Mouse (Mus musculus): Measurements from ENCODE around the gene Col8a2. TPM values are rescaled to one million over a fixed set of nuclear protein-coding genes. Genes with fewer than 3 reads are reported as not detected.

The Col8a2 gene
- total RNA-seq, 2 experiments from 2014 or later, result 2.3 to 3.1 TPM

DNA sequence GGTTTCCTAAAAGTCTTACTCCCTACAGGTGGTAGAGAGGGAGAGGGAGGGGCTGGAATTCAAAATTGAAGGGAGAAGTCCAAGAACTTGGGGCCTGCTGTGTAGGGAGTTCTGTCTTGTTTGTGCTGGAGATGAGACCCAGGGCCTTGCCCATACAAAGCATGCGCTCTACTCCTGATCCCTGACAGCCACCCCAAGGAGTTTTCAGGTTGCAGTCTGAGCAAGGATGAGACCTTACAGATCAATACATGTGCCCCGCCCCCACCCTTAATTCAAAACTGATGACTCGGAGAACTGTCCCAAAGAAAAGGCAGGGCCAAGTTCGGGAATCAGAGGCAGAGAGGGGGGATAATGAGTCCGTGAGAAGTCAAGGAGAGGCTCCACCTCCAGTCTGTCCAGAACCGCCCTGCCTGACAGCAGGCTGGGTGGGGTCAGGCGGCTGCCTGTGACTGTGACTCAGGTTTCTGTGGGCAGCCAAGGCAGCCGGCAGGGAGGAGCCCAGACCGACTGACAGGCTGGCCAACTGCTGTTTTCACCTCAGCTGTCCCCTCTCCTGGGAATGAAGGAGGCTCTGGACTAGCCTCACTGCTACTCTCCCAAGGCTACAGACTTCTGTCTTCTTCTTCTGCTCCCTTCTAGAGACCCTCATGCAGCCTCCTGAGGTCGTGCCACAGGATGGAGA lies 25.9 kb upstream of the Col8a2 start:
- DNase-seq, result peak; percentile 89

DNA sequence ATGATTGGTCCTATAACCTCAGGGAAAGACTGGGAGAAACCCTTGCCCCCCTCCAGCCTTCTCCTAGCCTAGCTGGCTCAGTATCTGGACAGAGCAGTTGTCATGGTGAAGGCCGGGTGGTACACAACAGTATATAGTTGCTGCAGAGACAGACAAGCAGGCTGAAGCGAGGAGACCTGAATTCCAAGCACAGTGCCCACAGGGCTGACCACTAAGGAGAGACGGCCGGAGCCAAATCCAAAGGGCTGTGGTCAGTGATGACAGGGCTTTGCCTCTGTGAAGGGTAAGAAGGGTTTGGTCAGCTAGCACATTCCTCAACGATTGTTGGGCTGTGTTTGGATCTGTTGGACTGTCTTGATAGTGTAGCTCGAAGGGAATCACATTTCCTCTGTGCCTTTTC lies 25.3 kb upstream of the Col8a2 start:
- DNase-seq, result no peak

DNA sequence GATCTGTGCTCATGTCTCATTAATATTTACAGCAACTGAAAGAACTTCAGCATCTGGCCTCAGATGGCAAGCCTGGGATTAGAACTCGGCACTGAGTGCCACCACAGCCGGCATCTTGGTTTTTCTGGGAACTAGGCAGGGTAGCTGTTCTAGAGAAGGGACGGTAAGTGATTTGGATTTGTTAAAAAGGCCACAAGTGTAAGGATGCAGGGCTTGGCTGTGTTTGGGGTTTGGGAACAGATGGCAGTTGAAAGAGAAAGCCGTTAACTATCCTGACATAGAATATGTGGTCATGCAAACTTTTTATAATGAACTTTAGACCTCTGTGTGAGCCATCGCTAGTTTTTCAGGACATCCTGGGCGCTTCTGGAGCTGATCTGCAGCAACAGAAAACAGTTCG lies 24.9 kb upstream of the Col8a2 start:
- no peak for DNase-seq

DNA sequence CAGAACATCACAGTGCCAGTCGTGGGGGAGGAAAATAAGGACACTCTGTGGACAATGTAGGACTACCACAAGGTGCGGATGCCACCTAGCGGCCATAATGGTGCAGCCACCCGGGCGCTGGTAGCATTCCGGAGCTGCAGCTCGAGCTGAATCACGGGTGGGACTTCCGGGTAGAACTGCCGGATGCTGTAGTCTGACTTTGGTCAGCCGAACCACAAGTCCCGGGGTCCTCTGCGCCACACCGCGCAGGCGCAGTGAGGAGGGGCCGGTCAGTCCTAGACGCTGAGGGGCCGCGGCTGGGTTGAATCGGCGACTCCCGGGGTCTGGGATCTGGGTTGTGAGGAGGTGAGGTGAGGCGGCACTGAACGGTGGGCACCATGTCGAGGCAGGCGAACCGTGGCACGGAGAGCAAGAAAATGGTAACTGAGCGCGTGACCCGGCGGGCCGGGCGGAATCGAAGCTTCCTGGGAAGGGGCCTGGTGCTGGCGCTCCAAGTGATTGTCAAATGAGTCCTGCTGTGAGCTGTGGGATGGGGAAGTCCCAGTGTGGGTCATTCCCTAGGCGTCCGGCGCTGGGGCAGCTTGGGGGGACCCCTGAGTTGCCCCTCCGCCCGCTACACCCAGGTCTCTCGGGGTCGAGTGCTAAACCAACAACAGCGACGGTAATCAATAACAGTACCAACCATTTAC lies 24.3 kb upstream of the Col8a2 start, which contains the start of gene Trappc3:
Gene Trappc3, plus strand, starts transcription at position 207 of the 689 bp plus-strand sequence.
- peak; percentile 100 for DNase-seq

DNA sequence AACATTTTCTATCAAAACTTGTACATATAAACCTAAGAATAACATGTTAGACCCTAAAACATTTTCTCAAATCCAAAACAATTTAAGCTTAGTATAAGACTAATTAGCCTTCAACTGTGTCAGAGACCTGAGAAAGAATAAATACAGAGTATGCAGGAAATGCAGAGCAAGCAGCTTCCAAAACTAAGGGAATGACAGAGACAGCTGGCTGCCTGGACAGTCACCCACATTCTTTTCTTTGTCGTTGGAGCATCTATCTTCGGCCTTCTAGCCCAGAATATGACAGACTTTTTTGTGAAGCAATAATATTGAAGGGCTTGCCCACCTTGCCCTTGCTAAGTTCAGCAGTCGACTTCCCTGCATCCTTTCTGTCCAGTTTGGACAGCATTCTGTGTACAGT lies 17.3 kb upstream of the Col8a2 start:
- no peak for DNase-seq

DNA sequence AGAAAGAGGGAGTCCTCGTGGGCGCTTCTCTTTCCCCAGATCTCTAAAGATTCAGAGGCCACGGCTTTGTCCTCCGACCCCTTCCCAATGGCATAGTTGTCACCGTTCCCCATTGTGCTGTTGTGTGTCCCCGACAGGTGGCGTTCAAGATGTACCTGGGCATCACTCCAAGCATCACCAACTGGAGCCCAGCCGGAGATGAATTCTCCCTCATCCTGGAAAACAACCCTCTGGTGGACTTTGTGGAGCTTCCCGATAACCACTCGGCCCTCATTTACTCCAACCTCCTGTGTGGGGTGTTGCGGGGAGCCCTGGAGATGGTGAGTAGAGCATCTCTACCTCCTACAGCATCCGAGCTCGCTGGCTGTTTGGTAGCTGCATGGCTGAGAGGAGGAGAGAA lies 12.8 kb upstream of the Col8a2 start:
- no peak for DNase-seq

DNA sequence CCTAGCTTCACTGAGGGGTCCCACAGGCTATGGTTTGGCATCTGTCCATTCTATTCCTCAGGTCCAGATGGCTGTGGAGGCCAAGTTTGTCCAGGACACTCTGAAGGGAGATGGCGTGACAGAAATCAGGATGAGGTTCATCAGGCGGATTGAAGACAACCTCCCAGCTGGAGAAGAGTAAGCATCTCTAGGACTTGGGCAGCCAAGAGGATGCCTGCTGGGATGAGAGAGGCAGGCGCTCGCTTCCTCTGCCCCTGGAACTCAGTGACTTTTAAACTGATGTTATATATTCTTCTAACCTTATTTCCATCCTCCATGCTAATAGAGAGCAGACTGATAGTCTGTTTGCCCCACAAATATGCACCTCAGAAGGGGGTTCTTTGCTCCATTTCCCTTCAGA lies 11.5 kb upstream of the Col8a2 start:
- DNase-seq, result no peak

DNA sequence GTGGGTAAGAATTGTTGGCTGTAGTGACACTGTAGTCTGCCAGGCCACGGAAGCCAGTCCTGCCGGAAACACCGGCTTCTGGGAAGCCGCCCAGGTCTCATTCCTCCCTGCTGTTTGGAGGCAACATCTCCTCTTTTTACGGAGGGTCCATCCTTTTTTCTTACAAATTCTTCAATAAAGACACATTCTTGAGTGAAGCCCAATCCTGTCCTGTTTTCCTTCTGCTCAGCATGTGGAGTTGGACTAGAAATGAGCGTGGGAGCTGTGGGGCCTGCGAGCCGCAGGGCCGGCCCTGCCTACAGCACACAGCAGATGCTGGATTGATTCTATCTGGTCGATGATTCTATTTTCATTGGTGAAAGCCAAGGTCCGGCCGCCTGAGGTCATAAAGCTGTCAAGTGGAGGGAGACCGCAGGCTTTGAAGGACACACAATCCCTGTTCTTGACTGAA lies 10.9 kb upstream of the Col8a2 start:
- DNase-seq, result peak; percentile 42

DNA sequence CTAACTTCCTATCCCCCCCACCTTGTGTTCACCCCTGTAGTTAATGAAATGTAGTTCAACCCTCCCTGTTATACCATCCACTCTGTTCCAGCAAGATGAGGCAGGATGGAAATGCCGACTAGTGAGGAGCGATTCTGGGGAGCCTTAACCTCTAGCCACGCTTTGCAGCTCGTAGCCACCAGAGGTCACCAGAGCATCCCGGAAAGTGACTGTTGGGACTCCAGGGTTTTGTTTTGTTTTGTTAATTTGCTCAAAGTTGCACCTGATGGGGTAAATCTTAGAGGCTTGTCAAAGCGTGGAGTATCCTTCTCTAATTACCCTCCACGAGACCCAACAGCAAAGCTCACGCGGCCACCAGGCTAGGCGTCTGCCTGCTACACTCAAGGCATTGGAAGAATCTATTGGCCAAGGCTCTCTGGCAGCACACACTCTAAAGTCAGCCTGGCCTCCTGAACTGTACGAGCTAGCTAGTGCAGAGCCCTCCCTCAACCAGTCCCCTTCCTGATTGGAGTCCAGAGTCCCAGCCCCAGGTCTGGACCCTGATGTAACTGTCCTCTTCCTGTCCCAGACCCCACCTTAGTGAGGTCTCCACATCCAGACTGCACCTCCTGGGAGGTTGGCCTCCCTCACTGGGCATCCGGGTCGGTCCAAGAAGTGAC lies 8.6 kb upstream of the Col8a2 start:
- DNase-seq, result peak; percentile 73

DNA sequence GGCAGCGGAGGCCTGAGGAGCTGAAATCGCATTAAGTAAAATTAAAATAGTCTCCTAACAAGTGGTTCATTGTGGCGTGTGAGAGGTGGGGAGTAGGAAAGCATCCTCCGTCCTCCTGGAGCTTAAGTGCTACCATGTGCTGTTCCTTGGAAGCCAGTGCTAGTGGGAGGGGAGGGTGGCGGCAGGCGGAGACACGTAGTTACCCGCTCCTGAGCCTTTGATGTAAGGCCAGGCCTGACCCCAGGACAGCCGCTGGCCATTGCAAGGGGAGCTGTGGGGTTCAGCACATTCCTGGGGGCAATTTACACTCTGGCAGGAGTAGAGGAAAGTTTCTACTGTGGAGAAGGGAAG lies 8.1 kb upstream of the Col8a2 start:
- no peak for DNase-seq

DNA sequence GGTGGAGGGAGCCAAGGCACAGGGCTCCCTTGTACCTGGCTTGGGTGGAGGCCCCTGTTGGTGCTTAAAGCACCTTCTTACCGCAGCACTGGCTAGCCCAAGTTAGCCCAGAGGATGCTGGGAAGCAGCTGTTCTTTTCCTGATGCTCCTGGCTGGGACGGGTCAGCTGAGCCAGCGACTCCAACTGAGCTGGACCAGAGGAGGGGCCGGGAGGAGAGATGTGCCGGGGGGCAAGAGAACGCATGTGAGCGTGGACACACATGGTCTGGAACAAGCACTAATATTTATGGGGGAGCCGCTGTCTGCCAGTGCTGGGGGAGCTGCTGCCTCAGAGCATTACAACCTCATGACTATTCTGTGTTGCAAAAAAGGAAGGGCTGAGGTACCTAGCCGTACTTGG lies 7.6 kb upstream of the Col8a2 start:
- DNase-seq, result no peak

DNA sequence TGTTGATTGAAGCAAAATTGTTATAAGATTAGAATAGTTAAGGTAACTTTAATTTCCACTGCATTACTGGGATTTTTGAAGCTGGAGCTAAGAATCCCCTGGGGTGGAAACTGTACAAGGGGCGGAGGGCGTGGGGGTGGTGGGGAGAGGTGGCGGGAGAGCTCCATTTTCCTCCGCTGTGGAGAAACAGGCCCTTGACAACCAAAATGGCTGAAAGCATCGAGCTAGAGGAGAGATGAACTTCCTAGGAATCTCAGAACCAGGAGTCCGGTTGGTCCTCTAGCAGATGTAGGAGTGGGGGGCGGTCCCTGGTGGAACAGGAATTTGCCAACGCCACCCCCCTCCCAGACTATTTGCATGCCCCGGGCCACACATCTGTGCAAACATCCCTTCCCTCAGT lies 4.9 kb upstream of the Col8a2 start:
- no peak for DNase-seq

DNA sequence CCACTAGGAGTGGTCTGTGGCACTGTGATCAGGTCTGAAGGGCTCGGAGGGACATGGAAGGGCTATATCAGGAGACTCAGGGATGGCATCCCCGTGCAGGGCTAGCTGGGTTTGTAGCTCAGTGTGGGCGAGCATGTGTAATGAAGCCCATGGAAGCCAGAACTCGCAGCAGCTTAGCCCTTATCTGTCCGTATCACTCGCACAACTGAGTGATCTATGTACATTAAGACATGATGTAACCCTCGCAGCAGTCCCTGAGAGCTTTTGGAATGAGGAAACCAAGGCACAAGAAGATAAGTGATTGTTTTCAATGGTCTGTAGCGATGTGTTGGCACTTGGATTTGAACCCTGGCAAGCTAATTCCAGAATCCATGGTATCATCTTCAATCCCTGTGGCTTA lies 3.0 kb upstream of the Col8a2 start:
- DNase-seq, result no peak

DNA sequence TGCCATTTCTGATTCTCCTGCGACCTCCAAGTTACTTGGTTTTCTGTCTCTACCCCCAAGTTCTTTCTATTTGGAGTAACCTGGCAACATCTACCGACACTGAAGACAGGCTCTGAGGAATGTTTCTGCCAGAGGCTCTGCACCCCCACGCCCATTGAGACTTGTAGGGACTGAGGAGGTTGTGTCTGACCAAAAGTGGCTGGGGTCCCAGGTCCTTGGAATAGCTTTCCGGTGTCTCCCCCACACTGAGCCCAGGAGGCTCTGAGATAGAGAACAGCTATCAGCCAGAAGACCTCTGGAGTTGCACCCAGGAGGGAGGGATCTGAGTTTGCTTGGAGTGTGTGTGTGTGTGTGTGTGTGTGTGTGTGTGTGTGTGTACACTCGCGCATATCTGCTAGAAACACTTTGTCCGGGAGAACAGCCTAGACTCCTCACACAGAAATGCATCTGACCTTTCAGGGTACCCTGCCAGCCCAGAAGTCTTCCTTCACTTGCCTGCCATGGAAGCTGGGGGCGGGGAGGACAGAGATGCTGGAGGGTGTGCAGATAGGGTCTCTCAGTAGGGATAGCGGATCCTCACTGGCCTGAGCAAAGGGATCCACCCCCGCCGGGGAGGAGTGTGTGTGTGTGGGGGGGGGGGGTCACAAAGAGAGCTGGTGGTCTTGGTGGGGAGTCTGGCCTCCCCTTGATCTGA lies 856 bp downstream of the Col8a2 start:
- no peak for DNase-seq

DNA sequence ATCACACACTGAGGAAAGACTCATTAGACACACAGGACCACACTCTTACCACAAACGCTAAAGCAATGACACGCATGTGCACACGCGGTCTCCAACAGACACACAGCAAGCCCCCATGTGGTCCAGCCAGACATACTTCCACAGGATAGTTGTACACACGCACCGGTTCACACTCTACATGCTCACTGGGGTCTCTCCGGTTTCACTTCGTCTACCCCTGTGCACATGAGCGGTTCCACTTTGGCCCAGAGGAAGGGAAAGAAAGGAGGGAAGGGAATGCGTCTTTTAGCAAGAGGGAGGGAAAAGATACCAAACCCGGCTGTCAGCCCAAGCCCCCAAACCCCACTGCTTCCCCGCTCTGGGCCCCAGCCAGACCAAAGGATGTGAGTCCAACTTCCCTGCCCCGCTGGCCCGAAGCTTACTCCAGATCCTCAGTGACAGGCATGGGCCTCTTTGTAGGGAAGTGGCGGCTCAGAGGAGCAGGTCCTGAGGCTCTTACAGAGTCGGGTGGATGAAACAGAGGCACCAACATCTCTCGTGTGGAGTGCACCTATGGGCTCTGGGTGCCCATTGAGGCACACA lies 1.6 kb downstream of the Col8a2 start:
- DNase-seq, result no peak

DNA sequence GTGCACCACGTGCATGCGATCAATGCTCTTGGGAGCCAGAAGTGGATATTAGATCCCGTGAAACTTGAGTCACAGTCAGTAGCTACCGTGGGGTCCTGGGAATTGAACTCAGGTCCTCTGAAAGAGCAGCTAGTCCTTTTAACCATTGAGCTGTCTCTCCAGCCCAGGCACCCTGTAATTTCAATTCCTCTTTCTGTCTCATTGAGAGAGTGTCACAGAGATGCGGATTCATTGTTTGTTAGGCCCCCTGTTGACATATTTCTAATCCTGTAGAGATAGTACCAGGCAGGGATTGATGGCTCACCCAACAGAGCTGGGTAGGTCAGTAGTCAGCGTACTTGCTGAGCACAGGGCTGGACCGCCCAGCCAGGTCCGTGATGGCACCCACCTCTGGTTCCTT lies 3.7 kb downstream of the Col8a2 start:
- DNase-seq, result no peak

DNA sequence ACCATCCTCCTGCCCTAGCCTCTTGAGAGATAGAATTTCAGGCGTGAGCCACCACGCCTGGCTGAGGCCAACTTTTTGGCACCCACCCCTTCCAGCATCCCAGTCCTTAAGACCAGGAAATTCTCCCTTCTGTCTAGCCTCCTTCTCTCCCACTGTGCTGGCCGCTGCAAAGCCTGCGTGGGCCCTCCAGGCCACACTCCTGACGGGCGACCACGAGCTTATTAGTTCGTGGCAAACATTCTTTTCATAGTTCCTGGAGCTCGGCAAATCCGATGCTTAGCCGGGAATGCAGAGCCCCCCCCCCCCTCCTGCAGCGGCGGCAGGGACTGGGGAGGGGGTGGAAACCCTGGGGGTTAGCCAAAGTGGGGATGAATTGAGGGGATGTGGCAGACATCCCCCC lies 4.6 kb downstream of the Col8a2 start:
- no peak for DNase-seq

DNA sequence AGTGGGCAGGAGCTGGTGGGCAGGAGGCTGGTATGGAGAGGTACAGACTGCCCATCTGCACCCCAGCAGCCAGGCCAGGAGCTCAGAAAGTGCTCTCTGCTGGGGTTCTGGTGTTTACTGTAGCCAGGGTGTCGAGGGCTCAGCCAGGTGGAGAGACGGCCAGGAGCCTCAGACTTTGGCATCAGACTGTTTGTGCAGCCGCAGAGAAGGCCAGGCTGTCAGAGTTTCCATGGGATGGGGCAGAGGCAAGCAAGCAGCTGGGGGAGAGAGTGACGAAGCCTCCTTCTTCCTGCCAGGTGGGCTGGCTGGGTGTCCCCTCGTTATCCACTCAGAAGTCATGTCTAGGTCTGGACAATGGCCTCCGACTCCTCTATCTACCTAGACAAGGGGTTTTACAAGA lies 8.6 kb downstream of the Col8a2 start:
- no peak for DNase-seq

DNA sequence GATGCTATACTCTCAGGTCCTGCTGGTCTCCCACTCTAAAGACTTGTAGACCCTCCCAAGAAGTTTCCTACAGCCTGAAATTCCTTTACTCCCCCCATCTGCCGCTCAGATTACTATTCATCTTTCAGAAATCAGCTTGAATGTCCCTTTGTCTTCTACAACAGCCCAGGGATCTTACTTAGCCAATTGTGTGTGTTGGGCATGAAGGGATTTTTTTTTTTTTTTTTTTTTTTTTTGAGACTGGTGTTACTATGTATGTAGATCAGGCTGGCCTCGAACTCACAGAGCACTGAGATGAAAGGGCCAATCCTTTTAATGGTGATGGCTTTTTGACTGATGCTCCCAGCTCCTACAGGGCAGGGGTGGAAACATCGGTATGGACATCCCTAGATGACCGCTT lies 9.3 kb downstream of the Col8a2 start:
- no peak for DNase-seq

DNA sequence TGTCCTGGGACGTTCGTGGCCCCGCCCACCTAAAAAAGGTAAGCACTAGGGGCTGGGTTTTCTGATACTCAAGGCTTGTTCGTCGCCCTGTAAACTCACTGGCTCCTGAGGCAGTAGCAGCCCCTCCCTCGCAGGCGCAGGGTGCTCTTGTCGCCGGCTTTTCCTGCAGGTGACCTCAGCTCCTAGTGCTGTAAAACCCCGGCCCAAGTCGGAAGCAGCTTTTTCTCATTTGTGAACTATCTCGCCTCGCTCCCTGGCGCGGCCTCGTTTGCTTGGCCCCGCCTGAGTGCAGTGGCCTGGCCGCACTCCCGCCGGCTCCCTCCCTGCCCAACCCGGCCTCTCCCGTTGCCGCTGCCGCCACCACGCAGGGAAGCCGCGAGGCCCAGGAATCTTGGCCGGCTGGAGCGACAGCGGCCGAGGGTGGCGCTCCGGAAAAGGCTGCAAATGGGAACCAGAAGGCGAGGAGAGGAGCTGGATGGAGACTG lies 10.1 kb downstream of the Col8a2 start:
- peak; percentile 82 for DNase-seq

DNA sequence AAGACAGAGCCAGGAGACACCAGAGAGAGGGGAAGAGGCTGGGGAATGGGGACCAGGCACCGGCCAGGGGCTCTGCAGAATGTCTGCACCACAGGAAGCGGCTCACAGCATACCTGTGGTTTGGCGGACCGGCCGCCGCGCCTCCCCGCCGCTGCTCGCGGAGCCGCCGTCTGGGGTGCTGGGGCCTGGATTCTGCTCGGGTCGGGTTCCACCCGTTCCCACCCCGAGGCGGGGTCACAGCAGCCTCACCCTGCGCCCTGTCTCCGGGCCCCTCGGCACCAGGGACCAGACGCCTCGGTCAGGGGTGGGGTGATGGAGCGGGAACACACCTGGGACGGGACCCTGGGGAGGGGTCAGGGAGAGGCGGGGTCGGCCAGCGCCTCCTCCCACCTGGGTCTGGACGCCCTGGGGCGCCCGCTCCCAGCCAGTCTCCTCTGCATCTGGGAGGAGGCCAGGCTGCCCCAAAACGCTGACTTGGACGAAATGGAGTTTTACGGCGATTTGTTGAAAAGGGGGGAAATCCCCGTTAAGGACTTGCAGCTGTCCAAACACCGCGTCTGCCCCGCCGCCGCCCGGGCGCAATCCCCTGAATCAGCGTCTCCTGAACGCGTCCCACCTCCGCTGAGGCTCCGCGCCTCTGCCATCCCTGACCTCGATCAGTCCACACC lies 14.5 kb downstream of the Col8a2 start:
- DNase-seq, result no peak
